Mouse (Mus musculus) bone marrow macrophage, adult 2 months (primary cell): ENCODE data around the gene Nrn1. TPM values are rescaled to one million over a fixed set of nuclear protein-coding genes. Genes with fewer than 3 reads are reported as not detected.
A peak's percentile ranks its signal among the peaks of the same experiment; 100 is the strongest.

Experiments
- H3K27ac ChIP-seq: 2 replicates; pipeline ENCODE4 v1.5.1; 2012; ENCODE audit warnings: low read depth, low read length; ENCODE audit not compliant: insufficient read depth
- H3K4me1 ChIP-seq: 2 replicates; pipeline ENCODE4 v1.6.1; 2012; ENCODE audit warnings: low read length; ENCODE audit not compliant: control insufficient read depth, insufficient read depth
- H3K4me3 ChIP-seq: 2 replicates; pipeline ENCODE4 v1.5.1; 2012; ENCODE audit warnings: mild to moderate bottlenecking, low read length, moderate library complexity; ENCODE audit not compliant: insufficient read depth
- CTCF ChIP-seq: IDR thresholded peaks from 2 replicates; pipeline ENCODE4 v1.5.1; 2012; ENCODE audit warnings: low read depth, mild to moderate bottlenecking, low read length, moderate library complexity
- POLR2A ChIP-seq: IDR thresholded peaks from 2 replicates; pipeline ENCODE4 v1.6.1; 2012; ENCODE audit warnings: mild to moderate bottlenecking, low read depth, low read length, borderline replicate concordance
- polyA plus RNA-seq: library from polyadenylated mRNA; stranded (reverse); fragments of >200 nt; gene quantifications from 2 replicates; pipeline ENCODE4 v1.2.4, GENCODE M21; 2012; ENCODE audit not compliant: missing spikeins, insufficient read depth, insufficient read length

Gene Nrn1
- polyA plus RNA-seq, 1 experiment: not detected

- H3K27ac ChIP-seq: no peak overlapping the region
- peak overlapping the region; percentile 62 for H3K4me3 ChIP-seq
- TF ChIP-seq CTCF: no peak
- no peak for TF ChIP-seq POLR2A
- peaks cover 8% of the 10 kb centered on the region; the same call in 1 of the 2 replicates for H3K4me1 ChIP-seq
These were observed 2.9 kb downstream of the Nrn1 start for GRCm38 (mm10) chr13:36731931-36732461.

- no peak overlapping the region for H3K27ac ChIP-seq
- peaks cover 8% of the 10 kb centered on the region; the same call in 1 of the 2 replicates for H3K4me1 ChIP-seq
- H3K4me3 ChIP-seq: peak overlapping the region; percentile 62
- no peak for TF ChIP-seq CTCF
These were observed 3.7 kb downstream of the Nrn1 start for GRCm38 (mm10) chr13:36731016-36731930.

GRCm38 (mm10) chr13:36730341-36730761 lies 4.6 kb downstream of the Nrn1 start:
- H3K4me1 ChIP-seq: peaks cover 8% of the 10 kb centered on the region; the same call in 1 of the 2 replicates

GRCm38 (mm10) chr13:36729731-36730340 lies 5.1 kb downstream of the Nrn1 start:
- Histone ChIP-seq H3K4me3 (no peak overlapping the region), H3K4me1 (peaks cover 4% of the 10 kb centered on the region; the same call in 1 of the 2 replicates), H3K27ac (no peak overlapping the region)
- TF ChIP-seq CTCF: no peak
- no peak for TF ChIP-seq POLR2A

More at GRCm38 (mm10) chr13:36730341-36730761, 4.6 kb downstream of the Nrn1 start:
- Histone ChIP-seq H3K4me3 (no peak overlapping the region), H3K27ac (no peak overlapping the region)
- no peak for TF ChIP-seq POLR2A
- TF ChIP-seq CTCF: no peak

- TF ChIP-seq CTCF (no peak), POLR2A (no peak)
- H3K4me3 ChIP-seq: no peak overlapping the region
- H3K27ac ChIP-seq: no peak overlapping the region
- H3K4me1 ChIP-seq: peaks cover 3% of the 10 kb centered on the region; the same call in 1 of the 2 replicates
These were observed 6.4 kb downstream of the Nrn1 start for GRCm38 (mm10) chr13:36728509-36728908.

GRCm38 (mm10) chr13:36727779-36728470 lies 7.0 kb downstream of the Nrn1 start:
- Histone ChIP-seq H3K27ac (no peak overlapping the region), H3K4me3 (peak overlapping the region; percentile 43; the same call in 1 of the 2 replicates), H3K4me1 (peaks cover 3% of the 10 kb centered on the region; the same call in 1 of the 2 replicates)
- TF ChIP-seq CTCF (no peak), POLR2A (no peak)

GRCm38 (mm10) chr13:36726951-36727778 lies 7.8 kb downstream of the Nrn1 start:
- H3K4me1 ChIP-seq: peaks cover 3% of the 10 kb centered on the region; the same call in 1 of the 2 replicates
- TF ChIP-seq CTCF (no peak), POLR2A (no peak)
- H3K4me3 ChIP-seq: peak overlapping the region; percentile 43
- H3K27ac ChIP-seq: no peak overlapping the region

GRCm38 (mm10) chr13:36726551-36726950 lies 8.4 kb downstream of the Nrn1 start:
- no peak for TF ChIP-seq POLR2A
- no peak for TF ChIP-seq CTCF
- Histone ChIP-seq H3K27ac (no peak overlapping the region), H3K4me1 (peaks cover 3% of the 10 kb centered on the region; the same call in 1 of the 2 replicates), H3K4me3 (peak overlapping the region; percentile 43; the same call in 1 of the 2 replicates)

- no peak overlapping the region for H3K4me3 ChIP-seq
- no peak for TF ChIP-seq CTCF
- no peak for TF ChIP-seq POLR2A
- H3K4me1 ChIP-seq: no peaks in the 10 kb centered on the region
- H3K27ac ChIP-seq: no peak overlapping the region
These were observed 9.1 kb downstream of the Nrn1 start for GRCm38 (mm10) chr13:36725881-36726280.
